Mouse (Mus musculus) E14TG2a.4 (cell line): ENCODE data around the gene 2510002D24Rik.

Source experiments
- H3K27me3 ChIP-seq: 2 replicates; pipeline ENCODE4 v1.6.1; 2014; ENCODE audit warnings: low read length, control low read depth; ENCODE audit not compliant: insufficient read depth
- H3K36me3 ChIP-seq: 2 replicates; pipeline ENCODE4 v1.6.1; 2014; ENCODE audit warnings: low read length, control low read depth; ENCODE audit not compliant: insufficient read depth
- H3K4me1 ChIP-seq: replicated peaks from 2 replicates; pipeline ENCODE4 v1.6.1; 2014; ENCODE audit warnings: low read depth, low read length, control low read depth
- H3K4me3 ChIP-seq: replicated peaks from 2 replicates; pipeline ENCODE4 v1.5.1; 2014; ENCODE audit warnings: mild to moderate bottlenecking, low read length
- H3K9me3 ChIP-seq: 2 replicates; pipeline ENCODE4 v1.6.1; 2014; ENCODE audit warnings: low read length, control low read depth
- CTCF ChIP-seq: conservative IDR thresholded peaks from 2 replicates; pipeline ENCODE4 v1.5.1; 2014; ENCODE audit warnings: low read length
- NANOG ChIP-seq: IDR thresholded peaks from 2 replicates; pipeline ENCODE4 v1.6.1; 2014; ENCODE audit warnings: borderline replicate concordance, low read length, mixed read lengths
- POU5F1 ChIP-seq: IDR thresholded peaks from 2 replicates; pipeline ENCODE4 v1.6.1; 2014; ENCODE audit warnings: low read length, borderline replicate concordance

2510002D24Rik gene

GRCm38 (mm10) chr16:18877386-18878090 is 41.2 kb downstream of the 2510002D24Rik start:
- H3K27me3 ChIP-seq, result no peaks in the 10 kb centered on the region
- H3K9me3 ChIP-seq, result no peaks in the 10 kb centered on the region
- peaks cover 64% of the 10 kb centered on the region for H3K36me3 ChIP-seq
- TF ChIP-seq NANOG, result no peak
- peak; percentile 13; the same call in 1 of the 2 replicates for TF ChIP-seq CTCF
- H3K4me3 ChIP-seq, result peak overlapping the region; percentile 97
- H3K4me1 ChIP-seq, result peaks cover 62% of the 10 kb centered on the region

GRCm38 (mm10) chr16:18878091-18878720 is 41.8 kb downstream of the 2510002D24Rik start:
- Histone ChIP-seq H3K4me1 (peaks cover 69% of the 10 kb centered on the region), H3K4me3 (peak overlapping the region; percentile 97), H3K36me3 (peaks cover 64% of the 10 kb centered on the region), H3K9me3 (no peaks in the 10 kb centered on the region), H3K27me3 (no peaks in the 10 kb centered on the region)
- TF ChIP-seq NANOG (no peak), CTCF (no peak), POU5F1 (no peak)

DNA sequence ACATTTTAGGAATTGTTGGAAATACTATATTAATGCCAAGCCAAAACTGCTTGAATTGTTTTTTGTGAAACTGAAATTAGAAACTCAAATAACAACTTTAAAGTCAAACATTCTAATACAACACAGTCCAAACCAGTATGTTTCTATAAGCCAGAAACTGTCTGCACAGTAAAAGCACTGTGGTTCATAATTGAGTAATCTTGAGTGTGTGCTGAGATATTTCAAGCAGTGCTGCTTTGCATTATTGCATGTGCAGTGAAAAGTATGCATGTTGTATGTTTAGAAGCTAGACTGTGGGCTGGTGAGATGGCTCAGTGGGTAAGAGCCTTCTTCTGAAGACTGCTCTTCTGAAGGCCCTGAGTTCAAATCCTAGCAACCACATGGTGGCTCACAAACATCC is 47.7 kb downstream of the 2510002D24Rik start:
- no peaks in the 10 kb centered on the region for H3K27me3 ChIP-seq
- no peak overlapping the region for H3K4me3 ChIP-seq
- TF ChIP-seq NANOG (no peak), CTCF (no peak), POU5F1 (no peak)
- H3K9me3 ChIP-seq, result no peaks in the 10 kb centered on the region
- H3K36me3 ChIP-seq, result peaks cover 78% of the 10 kb centered on the region
- peaks cover 77% of the 10 kb centered on the region for H3K4me1 ChIP-seq
